Mouse (Mus musculus) macrophage (primary cell): ENCODE measurements at regions not wholly inside any gene's neighbourhood (a gene's known extent, or its start where the extent isn't known, plus 50 kb on each side); places are given as distances from the start of the nearest gene placed in this dataset.

ENCODE experiments used
- H3K27ac ChIP-seq: fragments of 350-480 bp; formaldehyde crosslinking; 2 replicates; pipeline ENCODE4 v1.9.0; 2021
- H3K36me3 ChIP-seq: fragments of 350-480 bp; formaldehyde crosslinking; 2 replicates; pipeline ENCODE4 v1.9.0; 2021; ENCODE audit errors: inconsistent target
- H3K4me3 ChIP-seq: fragments of 350-480 bp; formaldehyde crosslinking; 2 replicates; pipeline ENCODE4 v1.9.0; 2021; ENCODE audit errors: inconsistent target
- H3K79me2 ChIP-seq: fragments of 350-480 bp; formaldehyde crosslinking; 2 replicates; pipeline ENCODE4 v1.9.0; 2021; ENCODE audit errors: inconsistent target
- WGBS: methylation state at CpG from one replicate; pipeline ENCODE4 v1.1.7; 2026; ENCODE audit warnings: inconsistent platforms; ENCODE audit not compliant: missing documents; 5-methylcytosine and 5-hydroxymethylcytosine counted together

GRCm38 (mm10) chr17:10054375-10054774 lies 265.3 kb downstream of the Qk start:
- Histone ChIP-seq H3K79me2 (no peaks in the 10 kb centered on the region), H3K4me3 (no peak overlapping the region), H3K36me3 (no peaks in the 10 kb centered on the region), H3K27ac (no peak overlapping the region)
- 92% methylated on average over 5 of the region's 5 CpGs for whole genome bisulfite sequencing

GRCm38 (mm10) chr17:10044336-10044735 lies 275.3 kb downstream of the Qk start:
- H3K27ac ChIP-seq = no peak overlapping the region
- no peak overlapping the region for H3K4me3 ChIP-seq
- no peaks in the 10 kb centered on the region for H3K36me3 ChIP-seq
- WGBS = 85% methylated on average over 5 of the region's 5 CpGs
- H3K79me2 ChIP-seq = no peaks in the 10 kb centered on the region

- no peaks in the 10 kb centered on the region for H3K36me3 ChIP-seq
- no peak overlapping the region for H3K4me3 ChIP-seq
- peak overlapping the region; percentile 59; the same call in 1 of the 2 replicates for H3K27ac ChIP-seq
- WGBS = 95% methylated on average over 5 of the region's 5 CpGs
- no peaks in the 10 kb centered on the region for H3K79me2 ChIP-seq
These were observed 277.5 kb downstream of the Qk start for GRCm38 (mm10) chr17:10042042-10042652.

- Histone ChIP-seq H3K79me2 (no peaks in the 10 kb centered on the region), H3K27ac (peak overlapping the region; percentile 59), H3K4me3 (no peak overlapping the region), H3K36me3 (no peaks in the 10 kb centered on the region)
- WGBS = 10% methylated on average over 4 of the region's 4 CpGs
These were observed 278.7 kb downstream of the Qk start for GRCm38 (mm10) chr17:10040951-10041359.

DNA sequence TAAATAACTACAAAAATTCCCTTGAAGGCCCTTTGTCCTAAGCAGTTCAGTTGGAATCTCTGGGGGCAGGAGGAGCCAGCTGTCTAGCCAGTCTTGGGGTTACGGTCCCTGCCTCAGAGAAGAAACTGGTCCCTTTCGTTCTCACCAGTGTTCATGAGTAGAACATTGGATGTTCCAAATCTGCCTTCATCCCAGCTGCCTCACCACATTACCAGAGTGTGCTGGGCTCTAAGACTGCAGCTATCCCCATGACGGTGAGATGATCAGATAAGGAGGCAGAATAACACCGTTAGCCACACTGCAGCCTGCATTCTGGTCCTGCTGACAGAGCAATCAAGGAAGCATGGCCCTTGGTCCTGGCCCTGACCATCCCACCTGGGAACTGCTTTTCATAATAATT lies 279.3 kb downstream of the Qk start:
- H3K4me3 ChIP-seq = no peak overlapping the region
- H3K27ac ChIP-seq = peak overlapping the region; percentile 59
- no peaks in the 10 kb centered on the region for H3K36me3 ChIP-seq
- WGBS = 69% methylated on average over 3 of the region's 4 CpGs
- H3K79me2 ChIP-seq = no peaks in the 10 kb centered on the region

DNA sequence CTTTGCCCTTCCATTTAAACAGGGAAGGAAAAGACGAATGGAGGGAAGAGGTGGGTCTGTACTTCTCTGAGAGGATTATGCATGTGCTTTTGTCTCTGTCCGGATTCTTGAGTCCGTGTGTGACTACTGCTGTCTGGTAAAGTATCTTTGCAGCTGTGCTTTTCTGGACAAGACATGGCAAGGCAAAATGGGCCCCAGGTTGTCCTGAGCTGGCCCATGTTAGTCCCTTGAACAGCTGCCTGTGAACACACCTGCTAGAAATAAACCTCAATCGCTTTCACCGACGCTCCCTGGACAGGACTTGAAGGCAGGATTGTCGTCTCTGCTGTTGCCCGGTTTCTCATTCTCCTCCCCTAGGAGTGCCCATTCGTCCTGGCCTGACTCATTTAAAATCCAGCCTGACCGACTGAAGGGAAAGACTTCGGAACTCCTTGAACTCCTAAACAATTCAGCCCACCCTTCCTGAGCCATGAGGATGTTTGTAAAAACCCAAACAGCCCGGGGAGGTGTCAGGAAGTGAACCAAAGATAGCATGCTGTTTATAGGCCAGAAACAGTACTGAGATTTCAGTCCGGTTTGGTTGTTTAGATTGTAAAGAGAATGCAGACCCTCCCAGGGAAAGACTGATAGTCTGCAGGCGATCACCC lies 281.7 kb downstream of the Qk start:
- Histone ChIP-seq H3K27ac (no peak overlapping the region), H3K36me3 (no peaks in the 10 kb centered on the region), H3K4me3 (no peak overlapping the region), H3K79me2 (no peaks in the 10 kb centered on the region)
- 83% methylated on average over 14 of the region's 14 CpGs for WGBS

DNA sequence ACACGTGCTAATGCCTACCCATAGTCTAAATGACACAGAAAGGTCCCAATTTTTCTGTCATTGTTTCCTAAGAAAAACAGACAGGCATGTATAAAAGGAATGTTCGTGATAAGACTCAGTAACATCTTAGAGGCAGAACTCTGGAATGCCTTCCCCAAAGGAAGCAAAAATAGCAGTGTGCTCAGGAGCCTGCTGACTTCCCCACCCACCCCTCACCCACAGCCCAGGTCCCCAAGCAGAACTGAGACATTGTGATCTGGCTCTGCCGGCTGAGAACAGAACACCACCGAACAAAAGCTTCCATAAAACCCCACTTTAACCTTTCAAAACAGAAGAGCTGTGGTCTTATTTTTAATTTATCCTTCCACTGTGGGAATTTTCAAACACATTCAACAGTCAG lies 286.1 kb downstream of the Qk start:
- Histone ChIP-seq H3K27ac (no peak overlapping the region), H3K4me3 (no peak overlapping the region), H3K36me3 (no peaks in the 10 kb centered on the region), H3K79me2 (no peaks in the 10 kb centered on the region)
- WGBS = 66% methylated on average over 4 of the region's 4 CpGs

- 90% methylated on average over 3 of the region's 3 CpGs for WGBS
- Histone ChIP-seq H3K27ac (no peak overlapping the region), H3K36me3 (no peaks in the 10 kb centered on the region), H3K79me2 (no peaks in the 10 kb centered on the region), H3K4me3 (no peak overlapping the region)
These were observed 288.6 kb downstream of the Qk start for GRCm38 (mm10) chr17:10031033-10031432.

DNA sequence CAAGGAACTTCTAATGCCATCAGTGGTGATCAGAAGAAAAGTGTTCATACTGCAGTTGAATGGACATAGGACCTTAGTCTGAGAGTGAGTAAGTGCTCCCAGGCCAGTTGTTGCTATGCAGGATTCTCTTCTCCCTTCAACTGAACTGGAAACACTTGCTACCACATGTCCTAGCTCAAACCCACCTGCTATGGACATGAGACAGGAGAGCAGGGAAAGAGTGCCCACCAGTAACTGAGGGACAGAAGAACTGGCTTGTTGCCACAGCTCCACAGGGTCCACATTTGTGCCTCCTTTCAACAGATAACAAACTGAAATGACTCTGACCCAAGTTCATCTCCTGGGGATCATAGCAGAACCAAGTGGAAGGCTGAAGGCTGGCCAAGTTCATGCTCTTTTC lies 292.9 kb downstream of the Qk start:
- H3K27ac ChIP-seq = no peak overlapping the region
- H3K4me3 ChIP-seq = no peak overlapping the region
- H3K36me3 ChIP-seq = no peaks in the 10 kb centered on the region
- no peaks in the 10 kb centered on the region for H3K79me2 ChIP-seq

GRCm38 (mm10) chr17:10025212-10025611 lies 294.4 kb downstream of the Qk start:
- no peak overlapping the region for H3K27ac ChIP-seq
- WGBS = 96% methylated on average over 5 of the region's 5 CpGs
- no peaks in the 10 kb centered on the region for H3K36me3 ChIP-seq
- H3K79me2 ChIP-seq = no peaks in the 10 kb centered on the region
- no peak overlapping the region for H3K4me3 ChIP-seq

DNA sequence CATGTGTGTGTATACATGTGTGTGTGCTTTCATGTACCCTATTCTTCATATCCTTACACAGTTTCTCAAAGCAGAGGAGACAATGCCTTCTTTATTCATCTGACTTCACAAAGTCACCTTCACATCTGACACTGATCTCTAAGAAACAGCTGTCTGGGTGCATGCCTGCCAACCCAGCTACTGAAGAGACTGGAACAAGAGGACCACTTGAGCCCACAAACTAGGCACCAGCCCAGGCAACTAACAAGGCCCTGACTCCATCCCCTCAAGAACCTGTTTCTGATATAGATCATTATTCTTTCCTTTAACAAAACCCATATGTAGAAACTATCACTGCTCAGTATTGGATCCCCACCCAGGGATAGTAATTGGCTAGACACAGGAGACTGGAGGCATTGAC lies 295.3 kb downstream of the Qk start:
- no peak overlapping the region for H3K27ac ChIP-seq
- H3K4me3 ChIP-seq = no peak overlapping the region
- no peaks in the 10 kb centered on the region for H3K79me2 ChIP-seq
- H3K36me3 ChIP-seq = no peaks in the 10 kb centered on the region

DNA sequence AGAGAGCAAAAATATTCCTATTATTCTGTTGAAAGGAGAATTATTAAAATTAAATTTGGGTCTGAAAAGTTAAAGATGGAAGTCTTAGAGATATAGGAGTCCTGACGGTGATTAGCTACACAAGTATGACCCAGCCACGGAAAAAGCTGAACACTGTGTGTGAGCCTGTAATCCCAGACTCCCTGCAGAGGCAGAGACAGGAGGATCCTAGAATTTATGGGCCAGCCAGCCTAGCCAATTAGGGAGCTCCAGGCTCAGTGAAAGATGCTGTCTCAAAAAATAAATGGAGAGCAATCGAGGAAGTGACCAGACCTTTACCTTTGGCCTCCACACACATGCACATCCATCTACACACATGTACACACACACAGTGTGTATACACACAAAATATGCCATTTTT lies 307.5 kb downstream of the Qk start:
- H3K4me3 ChIP-seq = no peak overlapping the region
- no peak overlapping the region for H3K27ac ChIP-seq
- 92% methylated on average over 3 of the region's 3 CpGs for WGBS
- H3K79me2 ChIP-seq = no peaks in the 10 kb centered on the region
- H3K36me3 ChIP-seq = no peaks in the 10 kb centered on the region

- Histone ChIP-seq H3K36me3 (no peaks in the 10 kb centered on the region), H3K4me3 (no peak overlapping the region), H3K79me2 (no peaks in the 10 kb centered on the region), H3K27ac (no peak overlapping the region)
- 97% methylated on average over 8 of the region's 8 CpGs for WGBS
These were observed 307.9 kb downstream of the Qk start for GRCm38 (mm10) chr17:10011728-10012127.

DNA sequence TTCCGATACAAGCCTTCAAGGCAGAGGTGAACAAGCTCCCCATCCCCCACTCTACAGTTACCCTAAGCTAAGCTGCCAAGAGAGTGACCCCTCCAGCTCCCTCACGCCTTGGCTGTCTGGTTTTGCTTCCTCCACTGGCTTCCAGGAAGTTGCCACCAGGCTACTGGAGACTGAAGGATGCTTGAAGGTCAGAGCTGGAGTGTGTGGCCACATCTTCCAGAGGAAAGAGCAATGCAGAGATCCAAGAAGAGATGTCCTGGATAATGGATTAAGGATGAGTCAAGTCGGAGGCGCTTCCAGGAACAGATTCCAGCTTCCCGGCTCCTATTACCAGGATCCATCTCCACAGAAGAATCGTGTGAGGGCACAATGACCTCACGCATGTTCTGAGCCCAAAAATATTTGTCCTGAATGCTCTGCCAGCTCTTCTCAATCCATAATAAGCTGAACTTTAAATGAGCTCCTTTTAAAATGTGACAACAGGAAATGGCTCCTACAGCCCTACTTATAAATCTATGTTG lies 318.5 kb downstream of the Qk start:
- Histone ChIP-seq H3K4me3 (no peak overlapping the region), H3K36me3 (no peaks in the 10 kb centered on the region), H3K79me2 (no peaks in the 10 kb centered on the region), H3K27ac (no peak overlapping the region)
- 90% methylated on average over 7 of the region's 7 CpGs for WGBS

DNA sequence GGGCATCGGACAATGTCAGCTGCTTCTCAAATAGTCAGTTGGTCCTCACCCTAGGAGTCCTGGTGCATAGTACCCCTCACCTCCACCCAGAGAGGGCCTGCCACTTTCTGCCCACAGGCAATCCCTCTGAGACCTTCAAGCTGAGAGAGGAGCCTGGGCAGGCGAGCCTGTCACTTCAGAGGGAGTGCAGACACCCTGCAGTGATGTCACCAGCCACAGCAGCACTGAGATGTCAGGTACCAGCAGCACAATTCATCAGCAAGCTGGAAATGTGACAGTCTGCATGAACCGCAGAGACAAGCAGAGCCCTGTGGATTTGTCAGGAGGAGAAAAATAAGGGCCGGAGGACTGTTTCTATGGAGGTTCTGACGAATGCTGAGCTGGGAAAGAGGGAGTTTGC lies 324.3 kb downstream of the Qk start:
- H3K36me3 ChIP-seq = no peaks in the 10 kb centered on the region
- no peak overlapping the region for H3K27ac ChIP-seq
- H3K79me2 ChIP-seq = no peaks in the 10 kb centered on the region
- H3K4me3 ChIP-seq = no peak overlapping the region
- WGBS = 90% methylated on average over 5 of the region's 5 CpGs

- WGBS = 92% methylated on average over 1 of the region's 1 CpGs
- no peaks in the 10 kb centered on the region for H3K36me3 ChIP-seq
These were observed 321.2 kb upstream of the Pabpc6 start for GRCm38 (mm10) chr17:9990744-9991143.

More at GRCm38 (mm10) chr17:9990744-9991143, 321.2 kb upstream of the Pabpc6 start:
- H3K4me3 ChIP-seq = no peak overlapping the region
- H3K79me2 ChIP-seq = no peaks in the 10 kb centered on the region
- H3K27ac ChIP-seq = no peak overlapping the region
